Mouse (Mus musculus) forebrain, embryonic 16.5 days (tissue): ENCODE measurements around the gene Slk. TPM values are rescaled to one million over a fixed set of nuclear protein-coding genes. Genes with fewer than 3 reads are reported as not detected.

Experiments
- ATAC-seq: fragments of 200-750 bp; cut with Nextera tagmentation; 2 replicates; pipeline ENCODE4 v1.8.0; 2017; ENCODE audit warnings: mild to moderate bottlenecking, moderate library complexity
- H3K27ac ChIP-seq: fragments of 300-500 bp; sonication (generic); 2 replicates; pipeline ENCODE4 v1.5.1; 2014; ENCODE audit warnings: low read length, control low read depth
- H3K27me3 ChIP-seq: fragments of 300-500 bp; sonication (generic); replicated peaks from 2 replicates; pipeline ENCODE4 v1.6.1; 2014; ENCODE audit warnings: low read length; ENCODE audit not compliant: control insufficient read depth, insufficient read depth
- H3K36me3 ChIP-seq: fragments of 300-500 bp; sonication (generic); 2 replicates; pipeline ENCODE4 v1.6.1; 2014; ENCODE audit not compliant: control insufficient read depth, insufficient read depth
- H3K4me1 ChIP-seq: fragments of 300-500 bp; sonication (generic); replicated peaks from 2 replicates; pipeline ENCODE4 v1.6.1; 2014; ENCODE audit warnings: low read length; ENCODE audit not compliant: control insufficient read depth, insufficient read depth
- H3K4me2 ChIP-seq: fragments of 300-500 bp; sonication (generic); 2 replicates; pipeline ENCODE4 v1.6.1; 2014; ENCODE audit warnings: mild to moderate bottlenecking, low read length, control low read depth
- H3K4me3 ChIP-seq: fragments of 300-500 bp; sonication (generic); replicated peaks from 2 replicates; pipeline ENCODE4 v1.5.1; 2014; ENCODE audit warnings: mild to moderate bottlenecking, low read length, control low read depth
- H3K9ac ChIP-seq: fragments of 300-500 bp; sonication (generic); replicated peaks from 2 replicates; pipeline ENCODE4 v1.6.1; 2014; ENCODE audit warnings: low read depth, low read length, control low read depth
- H3K9me3 ChIP-seq: fragments of 300-500 bp; sonication (generic); 2 replicates; pipeline ENCODE4 v1.6.1; 2016; ENCODE audit warnings: low read length; ENCODE audit not compliant: control insufficient read depth
- WGBS: fragments of 180-500 bp; shearing (Covaris S2); extraction: QIAGEN DNeasy Blood & Tissue Kit; methylation state at CpG from one replicate; pipeline ENCODE4 v1.1.7; 2014; 5-methylcytosine and 5-hydroxymethylcytosine counted together
- polyA plus RNA-seq: library from polyadenylated mRNA; unstranded; fragments of >200 nt; fragmentation: Nextera tagmentation; extraction: Ambion mirVana; gene quantifications from 2 replicates; pipeline ENCODE4 v1.2.1, GENCODE M21; 2015

The Slk gene
- polyA plus RNA-seq, 1 experiment from 2014 or later: 7.8 TPM

DNA sequence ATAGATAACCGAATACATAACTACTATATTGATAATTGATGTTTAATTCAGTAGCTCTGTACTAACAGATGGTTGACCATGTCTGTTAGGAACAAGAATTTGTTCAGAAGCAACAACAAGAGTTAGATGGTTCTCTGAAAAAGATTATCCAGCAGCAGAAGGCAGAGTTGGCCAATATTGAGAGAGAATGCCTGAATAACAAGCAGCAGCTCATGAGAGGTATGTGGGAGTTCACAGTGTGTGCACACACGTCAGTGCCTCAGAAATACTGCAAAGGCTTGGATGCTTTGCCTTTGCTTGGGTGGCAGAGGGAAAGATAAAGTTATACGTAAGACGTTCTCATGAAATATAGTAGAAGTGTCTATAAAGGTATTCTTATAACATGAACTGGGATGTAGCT lies 55.9 kb downstream of the Slk start:
- WGBS: 90% methylated on average over 4 of the region's 4 CpGs
- no peak for ATAC-seq
- H3K4me1 ChIP-seq: no peaks in the 10 kb centered on the region
- no peaks in the 10 kb centered on the region for H3K27me3 ChIP-seq
- H3K4me3 ChIP-seq: no peak overlapping the region
- H3K9me3 ChIP-seq: no peaks in the 10 kb centered on the region
- no peak overlapping the region for H3K4me2 ChIP-seq
- peaks cover 5% of the 10 kb centered on the region for H3K36me3 ChIP-seq
- no peak overlapping the region for H3K27ac ChIP-seq
- H3K9ac ChIP-seq: no peak overlapping the region

DNA sequence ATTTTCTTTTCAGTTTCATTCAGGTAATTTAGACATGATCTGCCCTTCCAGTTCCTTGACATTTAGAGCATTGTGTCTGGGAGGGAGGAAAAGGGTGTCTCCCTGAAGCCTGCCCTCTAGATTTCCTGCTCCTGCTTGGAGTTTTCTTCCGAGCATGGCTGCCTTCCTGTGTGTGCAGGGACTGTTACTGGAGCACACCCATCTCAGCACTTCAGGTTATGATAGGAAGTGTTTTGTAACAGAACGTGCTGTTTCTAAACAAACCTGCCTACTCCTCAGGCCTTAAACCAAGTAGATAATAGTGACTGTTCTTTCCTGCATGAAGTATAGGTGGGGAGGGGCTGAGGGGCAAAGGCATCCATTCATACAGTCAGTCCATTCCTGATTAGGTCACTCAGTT lies 64.4 kb downstream of the Slk start:
- Histone ChIP-seq H3K36me3 (peaks cover 9% of the 10 kb centered on the region), H3K4me3 (no peak overlapping the region), H3K4me2 (no peak overlapping the region), H3K9me3 (no peaks in the 10 kb centered on the region), H3K27ac (no peak overlapping the region), H3K9ac (no peak overlapping the region), H3K4me1 (no peaks in the 10 kb centered on the region), H3K27me3 (no peaks in the 10 kb centered on the region)
- no peak for ATAC-seq
- 64% methylated on average over 2 of the region's 2 CpGs for WGBS

DNA sequence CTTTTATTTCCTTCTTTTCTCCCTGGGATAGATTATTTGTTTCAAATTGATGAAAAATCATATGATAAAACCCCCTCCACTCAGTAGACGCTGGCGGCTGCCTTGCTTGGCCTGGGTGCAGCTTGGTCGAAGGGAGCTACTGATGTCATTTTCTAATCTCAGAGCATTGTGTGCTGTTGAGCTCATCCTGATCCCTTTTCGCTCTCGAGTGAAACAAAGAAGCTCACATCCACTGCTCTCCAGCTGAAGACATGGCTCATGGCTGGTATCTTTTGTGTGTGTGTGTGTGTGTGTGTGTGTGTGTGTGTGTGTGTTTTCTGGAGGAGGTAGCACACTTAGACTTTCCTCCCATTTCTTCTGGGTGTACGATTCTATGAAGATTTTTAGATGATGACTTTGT lies 66.1 kb downstream of the Slk start:
- H3K9me3 ChIP-seq: no peaks in the 10 kb centered on the region
- no peak for ATAC-seq
- H3K27me3 ChIP-seq: no peaks in the 10 kb centered on the region
- H3K27ac ChIP-seq: no peak overlapping the region
- WGBS: 40% methylated on average over 6 of the region's 6 CpGs
- H3K36me3 ChIP-seq: peaks cover 4% of the 10 kb centered on the region
- no peak overlapping the region for H3K9ac ChIP-seq
- H3K4me2 ChIP-seq: no peak overlapping the region
- no peaks in the 10 kb centered on the region for H3K4me1 ChIP-seq
- no peak overlapping the region for H3K4me3 ChIP-seq

DNA sequence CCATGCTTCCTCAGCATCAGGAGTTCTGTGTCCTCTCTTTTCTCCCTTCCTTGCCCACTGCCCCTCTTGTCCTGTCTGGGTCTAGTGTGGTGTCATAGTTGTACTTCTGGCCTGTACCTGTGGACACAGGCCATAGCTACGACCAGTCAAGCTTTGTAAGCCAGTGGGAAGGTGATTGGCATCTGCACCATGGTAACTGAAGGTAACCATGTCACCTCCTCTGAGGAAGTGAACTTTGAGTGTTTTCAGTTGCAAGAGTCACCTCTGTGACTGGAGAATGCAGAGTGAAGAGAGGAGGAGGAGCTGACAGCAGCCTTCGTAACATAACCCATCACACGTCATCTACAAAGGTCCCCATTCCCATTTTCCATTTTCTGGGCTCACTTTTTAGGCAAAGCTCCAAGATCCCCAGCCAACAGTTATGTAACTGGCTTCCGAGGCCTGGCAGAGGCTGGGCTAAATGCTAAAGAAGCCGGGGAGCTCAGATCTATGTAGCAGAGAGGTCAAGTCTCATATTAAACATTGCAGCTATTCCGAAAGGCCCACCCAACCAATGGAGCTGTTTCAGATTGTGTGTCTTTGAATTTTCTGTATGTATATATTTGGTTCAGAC lies 67.1 kb downstream of the Slk start:
- peaks cover 3% of the 10 kb centered on the region; the same call in 1 of the 2 replicates for H3K36me3 ChIP-seq
- no peak overlapping the region for H3K27ac ChIP-seq
- WGBS: 79% methylated on average over 6 of the region's 6 CpGs
- H3K4me1 ChIP-seq: no peaks in the 10 kb centered on the region
- no peak overlapping the region for H3K9ac ChIP-seq
- no peak overlapping the region for H3K4me3 ChIP-seq
- no peak for ATAC-seq
- H3K9me3 ChIP-seq: no peaks in the 10 kb centered on the region
- H3K27me3 ChIP-seq: no peaks in the 10 kb centered on the region
- no peak overlapping the region for H3K4me2 ChIP-seq

DNA sequence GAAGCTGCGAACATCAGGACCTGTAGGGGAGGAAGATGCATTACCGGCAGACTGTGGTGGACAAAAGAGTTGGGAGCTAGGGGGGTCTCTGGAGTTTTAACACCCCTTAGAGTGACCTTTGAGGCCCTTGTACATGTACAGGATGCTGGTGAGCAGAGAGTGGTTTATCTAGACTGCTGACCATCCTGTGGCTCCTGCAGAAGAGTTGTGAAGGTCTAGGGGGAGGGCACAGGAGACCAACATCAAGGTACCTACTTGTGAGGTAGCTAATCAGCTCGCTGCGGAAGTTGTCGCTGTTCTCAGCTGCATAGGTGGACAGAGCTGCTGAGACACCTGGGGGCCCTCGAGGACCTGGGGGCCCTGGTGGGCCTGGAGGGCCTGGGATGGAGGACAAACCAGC lies 69.6 kb downstream of the Slk start:
- Histone ChIP-seq H3K27ac (no peak overlapping the region), H3K4me2 (no peak overlapping the region)
- 97% methylated on average over 6 of the region's 6 CpGs for WGBS

DNA sequence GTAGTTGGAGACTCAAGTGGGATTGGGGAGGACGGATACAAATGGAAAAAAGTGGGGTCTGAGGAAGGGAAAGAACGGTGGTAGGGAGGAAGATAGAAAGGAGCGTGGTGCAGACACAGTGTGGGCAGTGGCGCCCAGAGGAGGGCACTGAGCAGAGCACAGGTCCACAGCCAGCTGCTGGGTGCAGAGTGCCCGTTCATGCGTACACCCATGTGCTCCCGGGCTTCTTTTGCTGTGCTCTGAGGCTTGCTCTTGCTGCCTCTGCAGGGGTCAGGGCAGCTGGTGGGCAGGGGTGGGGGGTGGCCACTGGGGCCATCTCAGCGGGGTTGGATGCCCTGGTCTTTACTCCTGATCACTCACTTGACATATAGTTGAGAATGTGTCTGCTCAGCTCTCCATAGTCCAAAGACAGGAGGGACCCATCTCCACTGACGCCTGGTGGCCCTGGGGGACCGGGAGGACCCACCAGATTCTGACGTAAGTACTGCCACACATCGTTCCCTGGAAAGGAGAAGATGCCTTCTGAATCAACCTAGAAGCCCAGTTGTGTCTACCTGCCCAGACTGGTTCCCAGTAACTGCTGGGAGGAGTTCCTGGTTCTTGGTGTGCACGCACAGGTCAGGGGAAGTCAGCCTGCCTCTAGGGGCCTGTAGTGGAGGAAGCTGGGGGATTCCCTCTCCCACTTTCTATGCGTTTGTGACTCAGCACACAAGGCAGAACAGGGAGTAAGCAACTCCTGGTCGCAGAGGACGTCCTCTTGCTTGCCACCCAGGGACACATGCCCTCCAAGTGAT lies 71.1 kb downstream of the Slk start:
- no peak for ATAC-seq
- Histone ChIP-seq H3K36me3 (no peaks in the 10 kb centered on the region), H3K27ac (no peak overlapping the region), H3K4me1 (no peaks in the 10 kb centered on the region), H3K27me3 (no peaks in the 10 kb centered on the region), H3K4me3 (no peak overlapping the region), H3K9me3 (no peaks in the 10 kb centered on the region), H3K9ac (no peak overlapping the region), H3K4me2 (no peak overlapping the region)
- WGBS: 93% methylated on average over 16 of the region's 16 CpGs

More for the DNA sequence above, 69.6 kb downstream of the Slk start:
- H3K9ac ChIP-seq: no peak overlapping the region
- H3K27me3 ChIP-seq: no peaks in the 10 kb centered on the region
- no peak for ATAC-seq
- H3K9me3 ChIP-seq: no peaks in the 10 kb centered on the region
- no peaks in the 10 kb centered on the region for H3K36me3 ChIP-seq
- H3K4me3 ChIP-seq: no peak overlapping the region
- no peaks in the 10 kb centered on the region for H3K4me1 ChIP-seq

DNA sequence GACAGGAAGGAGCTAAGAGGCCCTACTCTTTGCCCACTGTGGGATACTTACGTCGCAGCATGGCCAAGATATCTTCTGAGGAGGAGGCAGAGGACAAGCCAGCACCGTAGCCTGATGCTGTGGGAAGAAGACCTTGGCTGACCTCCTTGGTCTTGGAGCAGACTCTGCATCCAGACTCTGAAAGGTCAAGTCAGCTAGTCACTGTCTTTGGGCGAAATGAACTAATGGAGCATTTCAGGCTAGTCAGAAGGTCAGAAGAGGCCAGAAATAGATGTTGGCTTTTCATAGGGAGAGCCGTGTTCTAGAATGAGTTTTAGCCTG lies 71.6 kb downstream of the Slk start:
- Histone ChIP-seq H3K9ac (no peak overlapping the region), H3K27ac (no peak overlapping the region), H3K9me3 (no peaks in the 10 kb centered on the region), H3K4me2 (no peak overlapping the region), H3K4me3 (no peak overlapping the region), H3K27me3 (no peaks in the 10 kb centered on the region), H3K4me1 (no peaks in the 10 kb centered on the region), H3K36me3 (no peaks in the 10 kb centered on the region)
- ATAC-seq: no peak
- 92% methylated on average over 5 of the region's 5 CpGs for WGBS

DNA sequence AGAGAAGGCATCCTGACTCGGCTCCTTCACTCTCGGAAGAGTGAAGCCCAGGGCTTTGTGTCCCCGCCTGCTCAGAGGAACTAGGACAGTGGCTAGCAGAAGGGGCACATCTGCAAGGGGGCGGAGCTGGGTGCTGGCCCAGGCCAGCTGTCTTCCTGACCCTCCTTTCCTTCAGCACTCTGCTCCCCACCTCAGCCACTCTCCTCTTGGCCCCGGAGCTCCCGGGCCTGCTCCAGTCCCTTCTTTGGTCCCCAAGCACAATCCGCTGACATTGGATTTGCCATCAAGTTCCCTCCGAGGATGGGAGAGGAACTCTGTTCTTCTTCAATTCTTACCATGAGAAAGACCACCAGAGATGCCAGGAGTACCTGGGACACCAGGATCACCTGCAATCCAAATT lies 72.8 kb downstream of the Slk start:
- Histone ChIP-seq H3K9ac (no peak overlapping the region), H3K4me2 (no peak overlapping the region), H3K9me3 (no peaks in the 10 kb centered on the region), H3K27me3 (no peaks in the 10 kb centered on the region), H3K4me3 (no peak overlapping the region), H3K36me3 (no peaks in the 10 kb centered on the region), H3K27ac (no peak overlapping the region), H3K4me1 (no peaks in the 10 kb centered on the region)
- 76% methylated on average over 8 of the region's 8 CpGs for WGBS
- no peak for ATAC-seq

DNA sequence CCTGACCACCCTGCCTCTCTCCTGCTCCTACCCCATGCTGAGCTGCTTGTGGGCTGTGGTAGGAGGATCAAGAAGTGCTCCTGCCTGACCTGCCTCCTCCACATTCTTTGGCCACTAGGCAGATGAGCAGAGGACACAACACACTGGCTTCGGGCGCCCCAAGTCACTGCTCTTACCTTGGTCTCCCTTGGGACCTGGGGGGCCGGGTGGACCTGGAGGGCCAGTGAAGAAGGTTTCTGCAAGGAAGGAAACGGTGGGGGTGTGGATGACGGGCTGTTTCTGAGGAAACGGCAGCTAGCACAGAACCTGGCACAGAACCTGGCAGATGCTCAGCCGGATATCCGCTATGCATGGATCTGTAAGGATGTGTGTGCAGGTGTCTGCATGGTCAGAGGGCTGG lies 73.7 kb downstream of the Slk start:
- Histone ChIP-seq H3K36me3 (no peaks in the 10 kb centered on the region), H3K9ac (no peak overlapping the region), H3K4me3 (no peak overlapping the region), H3K27ac (no peak overlapping the region), H3K4me1 (no peaks in the 10 kb centered on the region), H3K27me3 (no peaks in the 10 kb centered on the region), H3K4me2 (no peak overlapping the region), H3K9me3 (no peaks in the 10 kb centered on the region)
- 91% methylated on average over 8 of the region's 8 CpGs for WGBS
- no peak for ATAC-seq
